Mouse (Mus musculus): ENCODE results near the gene Mycn. TPM values are rescaled to one million over a fixed set of nuclear protein-coding genes. Genes with fewer than 3 reads are reported as not detected.
A peak's percentile ranks its signal among the peaks of the same experiment; 100 is the strongest.

Mycn gene
- total and polyA plus RNA-seq, 2 experiments from 2014 or later, result 24.8 to 45.1 TPM

- peak overlapping the region; percentile 95 for H3K4me2 ChIP-seq (ENCODE audit: low read depth, low read length, poor library complexity, severe bottlenecking)
- 1% methylated on average over 13 of the region's 13 CpGs for WGBS
- H3K4me3 ChIP-seq (ENCODE audit: low read depth, low read length), result peak overlapping the region; percentile 76
- H3K4me1 ChIP-seq (ENCODE audit: insufficient read depth, low read length), result no peaks in the 10 kb centered on the region
- peaks cover 11% of the 10 kb centered on the region for H3K36me3 ChIP-seq (ENCODE audit: insufficient read depth, low read length)
- H3K27ac ChIP-seq (ENCODE audit: low read depth, low read length), result peak overlapping the region; percentile 87
- H3K27me3 ChIP-seq (ENCODE audit: insufficient read depth, low read length), result no peaks in the 10 kb centered on the region
- DNase-seq (ENCODE audit: low spot score) (peak; percentile 78), ATAC-seq (ENCODE audit: low FRiP score) (peak; percentile 21; the same call in 1 of the 2 replicates)
- H3K9me3 ChIP-seq (ENCODE audit: low read length), result no peaks in the 10 kb centered on the region
- TF ChIP-seq CTCF (IDR thresholded peaks at IDR 0.05), result no peak
- peak overlapping the region; percentile 89 for H3K9ac ChIP-seq (replicated peaks; ENCODE audit: low read length, poor library complexity, severe bottlenecking)
Measured at GRCm38 (mm10) chr12:12940466-12941128, 1.1 kb downstream of the Mycn start.

GRCm38 (mm10) chr12:12939581-12940465, 1.9 kb downstream of the Mycn start:
- ATAC-seq (ENCODE audit: low FRiP score), result no peak
- H3K9ac ChIP-seq (replicated peaks; ENCODE audit: low read length, poor library complexity, severe bottlenecking), result peak overlapping the region; percentile 89
- peak overlapping the region; percentile 87 for H3K27ac ChIP-seq (ENCODE audit: low read depth, low read length)
- H3K9me3 ChIP-seq (ENCODE audit: low read length), result no peaks in the 10 kb centered on the region
- peak overlapping the region; percentile 95 for H3K4me2 ChIP-seq (ENCODE audit: low read depth, low read length, poor library complexity, severe bottlenecking)
- H3K27me3 ChIP-seq (ENCODE audit: insufficient read depth, low read length), result no peaks in the 10 kb centered on the region
- H3K36me3 ChIP-seq (ENCODE audit: insufficient read depth, low read length), result peaks cover 14% of the 10 kb centered on the region
- WGBS, result under 1% methylated on average over 68 of the region's 69 CpGs
- no peak for TF ChIP-seq CTCF (IDR thresholded peaks at IDR 0.05)
- H3K4me3 ChIP-seq (ENCODE audit: low read depth, low read length), result peak overlapping the region; percentile 76
- no peaks in the 10 kb centered on the region for H3K4me1 ChIP-seq (ENCODE audit: insufficient read depth, low read length)
- DNase-seq (ENCODE audit: low spot score), result no peak

GRCm38 (mm10) chr12:12938850-12939249, 2.9 kb downstream of the Mycn start:
- TF ChIP-seq CTCF (IDR thresholded peaks at IDR 0.05), result peak; percentile 90
- Histone ChIP-seq H3K4me1 (ENCODE audit: insufficient read depth, low read length) (no peaks in the 10 kb centered on the region), H3K27me3 (ENCODE audit: insufficient read depth, low read length) (no peaks in the 10 kb centered on the region), H3K36me3 (ENCODE audit: insufficient read depth, low read length) (peaks cover 14% of the 10 kb centered on the region), H3K9me3 (ENCODE audit: low read length) (no peaks in the 10 kb centered on the region), H3K4me3 (ENCODE audit: low read depth, low read length) (peak overlapping the region; percentile 76), H3K9ac (replicated peaks; ENCODE audit: low read length, poor library complexity, severe bottlenecking) (peak overlapping the region; percentile 89), H3K27ac (ENCODE audit: low read depth, low read length) (peak overlapping the region; percentile 67), H3K4me2 (ENCODE audit: low read depth, low read length, poor library complexity, severe bottlenecking) (peak overlapping the region; percentile 95)
- DNase-seq (ENCODE audit: low spot score) (peak; percentile 87), ATAC-seq (ENCODE audit: low FRiP score) (peak; percentile 4; the same call in 1 of the 2 replicates)
- WGBS, result 1% methylated on average over 12 of the region's 12 CpGs

- H3K9me3 ChIP-seq (ENCODE audit: low read length), result no peaks in the 10 kb centered on the region
Measured at GRCm38 (mm10) chr12:12938361-12938760, 3.4 kb downstream of the Mycn start.

GRCm38 (mm10) chr12:12937746-12938145, 4.0 kb downstream of the Mycn start:
- H3K4me2 ChIP-seq (ENCODE audit: low read depth, low read length, poor library complexity, severe bottlenecking), result peak overlapping the region; percentile 95
- DNase-seq (ENCODE audit: low spot score) (peak; percentile 65), ATAC-seq (ENCODE audit: low FRiP score) (no peak)
- H3K36me3 ChIP-seq (ENCODE audit: insufficient read depth, low read length), result peaks cover 17% of the 10 kb centered on the region
- H3K27ac ChIP-seq (ENCODE audit: low read depth, low read length), result peak overlapping the region; percentile 55; the same call in 1 of the 2 replicates
- WGBS, result 8% methylated on average over 9 of the region's 9 CpGs
- H3K9ac ChIP-seq (replicated peaks; ENCODE audit: low read length, poor library complexity, severe bottlenecking), result peak overlapping the region; percentile 89
- peak overlapping the region; percentile 76 for H3K4me3 ChIP-seq (ENCODE audit: low read depth, low read length)
- TF ChIP-seq CTCF (IDR thresholded peaks at IDR 0.05), result 0 out of 2 replicates have a peak, but pooled peaks have one; percentile 1
- no peaks in the 10 kb centered on the region for H3K4me1 ChIP-seq (ENCODE audit: insufficient read depth, low read length)
- no peaks in the 10 kb centered on the region for H3K9me3 ChIP-seq (ENCODE audit: low read length)
- no peaks in the 10 kb centered on the region for H3K27me3 ChIP-seq (ENCODE audit: insufficient read depth, low read length)

More at GRCm38 (mm10) chr12:12938361-12938760, 3.4 kb downstream of the Mycn start:
- Histone ChIP-seq H3K4me3 (ENCODE audit: low read depth, low read length) (peak overlapping the region; percentile 76), H3K9ac (replicated peaks; ENCODE audit: low read length, poor library complexity, severe bottlenecking) (peak overlapping the region; percentile 89), H3K27ac (ENCODE audit: low read depth, low read length) (peak overlapping the region; percentile 55), H3K36me3 (ENCODE audit: insufficient read depth, low read length) (peaks cover 17% of the 10 kb centered on the region), H3K4me1 (ENCODE audit: insufficient read depth, low read length) (no peaks in the 10 kb centered on the region), H3K27me3 (ENCODE audit: insufficient read depth, low read length) (no peaks in the 10 kb centered on the region), H3K4me2 (ENCODE audit: low read depth, low read length, poor library complexity, severe bottlenecking) (peak overlapping the region; percentile 95)
- DNase-seq (ENCODE audit: low spot score) (peak; percentile 96), ATAC-seq (ENCODE audit: low FRiP score) (no peak)
- under 1% methylated on average over 7 of the region's 7 CpGs for WGBS
- TF ChIP-seq CTCF (IDR thresholded peaks at IDR 0.05), result no peak
